Mouse (Mus musculus) cerebellum, adult 8-10 months (tissue): ENCODE results near the gene Pon1.

ENCODE experiments used
- DNase-seq: peaks from one replicate; pipeline ENCODE4 v3.0.0; 2022

Pon1 gene

GRCm38 (mm10) chr6:5120229-5120628 is 73.5 kb downstream of the Pon1 start:
- no peak for DNase-seq

- no peak for DNase-seq
Measured at GRCm38 (mm10) chr6:5119181-5119910, 74.4 kb downstream of the Pon1 start.
